Mouse (Mus musculus) intestine, embryonic 15.5 days (tissue): ENCODE data around the gene Pard3. TPM values are rescaled to one million over a fixed set of nuclear protein-coding genes. Genes with fewer than 3 reads are reported as not detected.

Experiments
- ATAC-seq: fragments of 200-750 bp; cut with Nextera tagmentation; 2 replicates; pipeline ENCODE4 v1.8.0; 2017; ENCODE audit warnings: moderate TSS enrichment, moderate library complexity
- H3K27ac ChIP-seq: fragments of 300-500 bp; sonication (generic); 2 replicates; pipeline ENCODE4 v1.5.1; 2015; ENCODE audit warnings: mild to moderate bottlenecking, inconsistent platforms
- H3K27me3 ChIP-seq: fragments of 300-500 bp; sonication (generic); replicated peaks from 2 replicates; pipeline ENCODE4 v1.6.1; 2015; ENCODE audit warnings: inconsistent platforms
- H3K36me3 ChIP-seq: fragments of 300-500 bp; sonication (generic); 2 replicates; pipeline ENCODE4 v1.6.1; 2015; ENCODE audit warnings: inconsistent platforms
- H3K4me1 ChIP-seq: fragments of 300-500 bp; sonication (generic); replicated peaks from 2 replicates; pipeline ENCODE4 v1.6.1; 2015; ENCODE audit warnings: inconsistent platforms
- H3K4me2 ChIP-seq: fragments of 300-500 bp; sonication (generic); replicated peaks from 2 replicates; pipeline ENCODE4 v1.6.1; 2015; ENCODE audit warnings: mild to moderate bottlenecking, inconsistent platforms
- H3K4me3 ChIP-seq: fragments of 300-500 bp; sonication (generic); replicated peaks from 2 replicates; pipeline ENCODE4 v1.5.1; 2015; ENCODE audit warnings: inconsistent platforms
- H3K9ac ChIP-seq: fragments of 300-500 bp; sonication (generic); 2 replicates; pipeline ENCODE4 v1.6.1; 2015; ENCODE audit warnings: inconsistent platforms
- H3K9me3 ChIP-seq: fragments of 300-500 bp; sonication (generic); 2 replicates; pipeline ENCODE4 v1.6.1; 2016; ENCODE audit warnings: inconsistent platforms
- WGBS: fragments of 180-500 bp; shearing (Covaris S2); methylation state at CpG from one replicate; pipeline ENCODE4 v1.1.7; 2015; 5-methylcytosine and 5-hydroxymethylcytosine counted together
- polyA plus RNA-seq: library from polyadenylated mRNA; unstranded; fragments of >200 nt; fragmentation: Nextera tagmentation; extraction: Ambion mirVana; gene quantifications from 2 replicates; pipeline ENCODE4 v1.2.1, GENCODE M21; 2015

Pard3 gene
- polyA plus RNA-seq, 1 experiment from 2014 or later, result 24.5 TPM

DNA sequence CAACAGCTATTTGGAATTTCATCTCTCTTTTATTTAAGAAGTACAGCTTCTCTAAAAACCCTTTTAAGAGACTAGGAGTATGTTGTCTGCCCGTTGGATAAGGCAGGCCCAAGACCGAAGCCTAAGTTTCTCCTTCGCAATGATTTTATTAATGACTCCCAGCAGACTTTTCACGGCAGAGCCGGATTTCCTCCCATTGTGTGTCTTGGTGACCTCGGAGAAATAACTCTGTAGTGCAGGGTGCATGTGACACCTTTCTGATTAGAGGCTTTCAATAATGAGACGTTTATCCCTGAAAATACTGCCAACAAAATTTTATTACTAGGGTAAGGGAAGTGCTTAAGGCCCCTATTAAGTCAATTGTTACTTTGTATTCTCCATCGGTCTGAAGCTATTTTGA lies 25.3 kb downstream of the Pard3 start:
- Histone ChIP-seq H3K27me3 (no peaks in the 10 kb centered on the region), H3K4me1 (peaks cover 47% of the 10 kb centered on the region), H3K4me3 (no peak overlapping the region), H3K4me2 (no peak overlapping the region), H3K9me3 (no peaks in the 10 kb centered on the region), H3K9ac (no peak overlapping the region), H3K36me3 (no peaks in the 10 kb centered on the region), H3K27ac (no peak overlapping the region)
- 45% methylated on average over 8 of the region's 8 CpGs for WGBS
- ATAC-seq, result no peak

DNA sequence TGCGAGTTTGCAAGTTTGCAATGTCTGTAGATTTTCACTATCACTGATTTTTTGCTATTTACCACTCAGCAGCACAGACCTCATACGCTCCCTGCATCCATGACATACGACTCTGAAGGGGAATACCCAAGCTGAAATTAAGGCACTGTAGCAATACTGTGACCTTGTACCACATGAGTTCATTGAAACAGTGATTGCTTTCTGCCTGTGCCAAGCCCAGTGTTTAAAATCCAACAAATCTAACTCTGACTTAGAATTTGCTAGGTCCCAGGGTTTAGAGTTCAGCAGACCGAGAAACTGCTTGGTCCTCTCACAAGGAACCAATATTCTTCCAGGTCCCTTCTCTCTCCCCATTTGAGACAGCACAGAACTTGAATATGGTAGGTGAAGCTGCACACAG lies 26.7 kb downstream of the Pard3 start:
- Histone ChIP-seq H3K27ac (0 out of 2 replicates have a peak overlapping the region, but pooled peaks have one; percentile 4), H3K4me1 (peaks cover 47% of the 10 kb centered on the region), H3K27me3 (no peaks in the 10 kb centered on the region), H3K36me3 (no peaks in the 10 kb centered on the region), H3K9ac (no peak overlapping the region), H3K4me3 (no peak overlapping the region), H3K9me3 (no peaks in the 10 kb centered on the region), H3K4me2 (no peak overlapping the region)
- 73% methylated on average over 4 of the region's 4 CpGs for WGBS
- ATAC-seq, result no peak

DNA sequence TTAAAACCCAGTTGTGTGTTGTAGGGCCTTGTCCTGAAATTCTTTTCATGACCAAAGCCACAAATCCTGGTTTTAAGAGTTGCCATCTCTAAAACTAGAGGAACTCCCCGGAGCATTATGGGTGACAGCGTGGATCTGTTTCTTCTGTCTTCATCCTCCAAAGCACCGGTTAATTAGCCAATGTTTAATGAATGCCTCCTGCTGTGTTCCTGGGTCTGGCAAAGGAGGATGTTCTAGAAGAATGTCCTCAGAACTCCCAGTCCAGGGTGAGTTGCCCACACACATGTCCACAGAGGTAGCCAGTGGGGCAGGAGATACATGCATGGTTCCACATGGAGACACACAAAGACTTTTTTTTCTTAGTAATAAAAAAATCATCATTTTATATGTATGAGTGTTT lies 28.2 kb downstream of the Pard3 start:
- Histone ChIP-seq H3K27me3 (no peaks in the 10 kb centered on the region), H3K4me2 (no peak overlapping the region), H3K9ac (no peak overlapping the region), H3K4me3 (no peak overlapping the region), H3K27ac (peak overlapping the region; percentile 66), H3K9me3 (no peaks in the 10 kb centered on the region), H3K36me3 (no peaks in the 10 kb centered on the region), H3K4me1 (peaks cover 45% of the 10 kb centered on the region)
- no peak for ATAC-seq
- 87% methylated on average over 3 of the region's 3 CpGs for WGBS

DNA sequence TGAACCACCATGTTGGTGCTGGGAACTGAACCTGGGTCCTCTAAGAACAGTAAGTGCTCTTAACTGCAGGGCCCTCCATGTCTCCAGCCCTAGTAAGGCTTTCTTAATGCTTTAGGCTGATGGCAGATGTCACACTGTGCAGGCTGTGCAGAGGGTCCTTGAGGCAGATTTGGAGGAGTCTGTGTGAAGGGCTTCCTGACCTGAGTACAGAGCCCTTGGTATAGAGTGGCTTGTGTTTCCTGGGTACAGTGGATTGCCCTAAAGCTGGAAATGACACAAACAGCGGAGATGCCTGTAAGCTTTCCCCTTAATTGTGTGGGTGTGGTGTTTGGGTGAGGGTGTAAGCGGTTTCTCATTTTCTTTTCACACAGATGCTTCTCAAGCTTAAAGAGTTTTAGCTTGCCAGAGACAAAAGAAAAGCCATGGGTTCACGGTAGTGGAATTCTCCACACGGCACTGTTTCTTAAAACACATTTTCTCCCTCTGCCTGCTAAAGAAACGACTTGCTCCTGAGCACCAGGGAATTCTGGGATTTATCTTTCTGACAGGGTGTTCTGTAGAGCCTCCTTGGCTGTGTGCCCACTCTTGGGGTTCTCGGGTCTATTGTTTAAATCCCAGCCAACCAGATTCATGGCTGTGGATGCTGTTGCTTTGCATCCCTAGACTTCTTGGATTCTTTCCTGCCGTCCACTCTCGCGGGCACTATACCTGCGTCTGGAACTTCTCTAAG lies 28.9 kb downstream of the Pard3 start:
- Histone ChIP-seq H3K4me1 (peaks cover 40% of the 10 kb centered on the region), H3K4me2 (peak overlapping the region; percentile 40), H3K36me3 (no peaks in the 10 kb centered on the region), H3K27ac (peak overlapping the region; percentile 66), H3K9ac (no peak overlapping the region), H3K9me3 (no peaks in the 10 kb centered on the region), H3K4me3 (no peak overlapping the region), H3K27me3 (no peaks in the 10 kb centered on the region)
- 30% methylated on average over 10 of the region's 10 CpGs for WGBS
- peak; percentile 52 for ATAC-seq

DNA sequence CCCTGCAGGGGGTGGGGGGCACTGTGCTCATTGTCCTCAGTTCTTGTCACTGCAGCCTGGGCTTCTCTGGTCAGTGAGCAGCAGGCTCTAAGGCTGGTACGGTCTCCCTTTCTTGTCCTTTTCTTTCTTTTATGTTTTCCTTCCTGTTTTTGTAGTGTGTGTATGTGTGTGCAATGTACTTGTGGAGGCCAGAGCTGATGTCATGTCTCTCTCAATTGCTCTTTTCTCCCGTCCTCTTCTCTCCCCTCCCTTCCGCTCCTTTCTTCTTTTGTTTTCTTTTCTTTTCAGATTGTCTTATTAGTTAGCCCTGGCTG lies 29.4 kb downstream of the Pard3 start:
- Histone ChIP-seq H3K4me2 (peak overlapping the region; percentile 40; the same call in 1 of the 2 replicates), H3K27me3 (no peaks in the 10 kb centered on the region), H3K4me1 (peaks cover 36% of the 10 kb centered on the region), H3K4me3 (no peak overlapping the region), H3K36me3 (no peaks in the 10 kb centered on the region), H3K27ac (peak overlapping the region; percentile 66; the same call in 1 of the 2 replicates), H3K9ac (no peak overlapping the region), H3K9me3 (no peaks in the 10 kb centered on the region)
- peak; percentile 11; the same call in 1 of the 2 replicates for ATAC-seq
- WGBS, result 49% methylated on average over 3 of the region's 3 CpGs

DNA sequence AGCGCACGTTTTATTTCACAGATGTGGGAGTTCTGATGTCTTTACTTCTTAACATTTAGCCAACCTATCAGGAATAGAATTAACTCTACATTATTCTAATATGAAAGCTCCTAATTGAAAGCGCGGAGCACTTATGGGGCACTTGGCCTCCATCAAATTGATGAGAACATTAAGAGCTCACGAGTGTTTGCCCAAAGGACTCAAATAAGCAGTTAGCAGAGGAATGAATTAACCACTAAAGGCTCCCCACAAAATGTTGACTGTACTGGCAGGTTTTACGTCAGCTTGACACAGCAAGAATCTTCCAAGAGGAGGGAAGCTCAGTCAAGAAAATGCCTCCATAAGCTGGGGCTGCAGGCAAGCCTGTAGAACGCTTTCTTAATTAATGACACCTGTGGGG lies 32.1 kb downstream of the Pard3 start:
- H3K9ac ChIP-seq, result no peak overlapping the region
- peaks cover 22% of the 10 kb centered on the region; the same call in 1 of the 2 replicates for H3K4me1 ChIP-seq
- H3K4me2 ChIP-seq, result no peak overlapping the region
- H3K4me3 ChIP-seq, result no peak overlapping the region
- H3K36me3 ChIP-seq, result no peaks in the 10 kb centered on the region
- no peaks in the 10 kb centered on the region for H3K27me3 ChIP-seq
- H3K27ac ChIP-seq, result no peak overlapping the region
- 83% methylated on average over 7 of the region's 7 CpGs for WGBS
- ATAC-seq, result no peak
- H3K9me3 ChIP-seq, result no peaks in the 10 kb centered on the region

DNA sequence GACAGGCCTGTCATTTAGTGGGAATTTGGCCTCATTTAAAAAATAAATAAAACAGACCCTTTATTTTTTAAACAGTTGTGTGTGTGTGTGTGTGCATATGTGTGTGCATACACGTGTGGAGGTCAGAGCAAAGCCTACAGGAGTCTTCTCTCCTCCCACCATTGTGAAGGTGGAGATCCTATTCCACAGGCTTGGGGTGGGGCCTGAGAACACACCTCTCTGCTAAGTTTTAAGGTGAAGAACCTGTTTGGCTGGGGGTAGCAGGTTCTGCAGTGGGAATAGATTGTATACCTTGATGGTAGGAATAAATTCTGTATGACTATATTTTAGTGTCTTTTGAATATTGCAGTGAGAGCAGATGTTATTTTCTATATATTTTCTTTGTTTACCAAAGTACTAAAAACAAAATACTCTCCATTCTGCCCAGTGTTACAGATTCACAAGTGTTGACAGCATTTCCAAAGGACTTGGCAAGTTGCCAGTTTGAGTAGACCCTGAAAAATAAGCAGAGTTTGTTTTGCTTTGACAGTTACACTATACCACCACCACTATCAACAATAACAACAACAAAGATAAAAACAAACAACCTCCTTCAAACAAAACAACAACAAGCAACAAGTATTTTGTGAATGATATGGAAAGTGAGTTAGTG lies 35.9 kb downstream of the Pard3 start:
- H3K9ac ChIP-seq, result no peak overlapping the region
- 0 out of 2 replicates have a peak, but pooled peaks cover 3% of the 10 kb centered on the region for H3K36me3 ChIP-seq
- no peak overlapping the region for H3K4me3 ChIP-seq
- 41% methylated on average over 1 of the region's 1 CpGs for WGBS
- no peaks in the 10 kb centered on the region for H3K27me3 ChIP-seq
- H3K27ac ChIP-seq, result no peak overlapping the region
- ATAC-seq, result peak; percentile 47; the same call in 1 of the 2 replicates
- no peak overlapping the region for H3K4me2 ChIP-seq
- no peaks in the 10 kb centered on the region for H3K9me3 ChIP-seq
- H3K4me1 ChIP-seq, result peaks cover 10% of the 10 kb centered on the region; the same call in 1 of the 2 replicates

DNA sequence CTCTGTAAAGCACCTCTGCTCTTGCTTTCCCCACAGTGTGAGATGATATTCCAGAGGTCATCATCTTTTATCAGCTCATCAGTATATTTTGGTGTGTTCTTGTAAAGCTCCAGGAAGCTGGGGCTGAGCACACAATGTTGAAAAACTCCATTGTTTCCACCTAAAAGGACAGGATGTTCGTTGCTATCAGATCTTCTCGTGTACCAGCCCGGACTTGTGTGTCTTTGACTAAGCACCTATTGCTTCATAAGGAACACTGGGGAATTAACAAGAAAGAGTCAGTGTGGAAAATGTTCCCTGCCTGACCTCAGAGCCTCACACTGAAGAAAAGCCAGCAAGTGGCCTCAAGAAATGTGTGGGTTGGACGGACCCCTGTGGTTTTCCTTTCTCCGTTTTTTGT lies 39.6 kb downstream of the Pard3 start:
- ATAC-seq, result no peak
- no peak overlapping the region for H3K4me2 ChIP-seq
- H3K27ac ChIP-seq, result no peak overlapping the region
- H3K9me3 ChIP-seq, result no peaks in the 10 kb centered on the region
- no peak overlapping the region for H3K4me3 ChIP-seq
- H3K4me1 ChIP-seq, result peaks cover 17% of the 10 kb centered on the region; the same call in 1 of the 2 replicates
- WGBS, result 68% methylated on average over 5 of the region's 5 CpGs
- 0 out of 2 replicates have a peak, but pooled peaks cover 3% of the 10 kb centered on the region for H3K36me3 ChIP-seq
- no peak overlapping the region for H3K9ac ChIP-seq
- no peaks in the 10 kb centered on the region for H3K27me3 ChIP-seq

DNA sequence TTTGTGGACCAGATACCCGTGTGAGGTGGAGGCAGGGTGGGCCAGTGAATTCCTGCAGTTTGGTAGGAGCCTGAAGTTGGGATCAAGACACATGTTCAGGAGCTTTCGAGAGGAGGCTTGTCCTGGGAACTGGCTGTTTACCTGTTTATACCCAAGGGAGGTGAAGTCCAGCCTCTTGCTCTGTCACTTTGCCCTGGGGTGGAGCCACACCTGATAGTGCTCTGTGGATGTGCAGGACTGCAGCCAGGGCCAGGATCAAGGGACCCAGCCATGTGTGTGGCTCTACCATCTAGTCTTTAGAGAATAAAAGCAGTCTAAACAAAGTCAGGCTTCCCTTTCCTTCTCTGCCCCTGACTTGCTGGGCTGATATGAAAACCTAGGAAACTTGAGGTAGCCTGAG lies 40.9 kb downstream of the Pard3 start:
- no peak for ATAC-seq
- H3K9me3 ChIP-seq, result no peaks in the 10 kb centered on the region
- H3K4me3 ChIP-seq, result no peak overlapping the region
- H3K4me1 ChIP-seq, result 0 out of 2 replicates have a peak, but pooled peaks cover 10% of the 10 kb centered on the region
- H3K9ac ChIP-seq, result no peak overlapping the region
- 0 out of 2 replicates have a peak, but pooled peaks cover 3% of the 10 kb centered on the region for H3K36me3 ChIP-seq
- H3K4me2 ChIP-seq, result no peak overlapping the region
- no peaks in the 10 kb centered on the region for H3K27me3 ChIP-seq
- H3K27ac ChIP-seq, result no peak overlapping the region
- WGBS, result 41% methylated on average over 2 of the region's 2 CpGs

DNA sequence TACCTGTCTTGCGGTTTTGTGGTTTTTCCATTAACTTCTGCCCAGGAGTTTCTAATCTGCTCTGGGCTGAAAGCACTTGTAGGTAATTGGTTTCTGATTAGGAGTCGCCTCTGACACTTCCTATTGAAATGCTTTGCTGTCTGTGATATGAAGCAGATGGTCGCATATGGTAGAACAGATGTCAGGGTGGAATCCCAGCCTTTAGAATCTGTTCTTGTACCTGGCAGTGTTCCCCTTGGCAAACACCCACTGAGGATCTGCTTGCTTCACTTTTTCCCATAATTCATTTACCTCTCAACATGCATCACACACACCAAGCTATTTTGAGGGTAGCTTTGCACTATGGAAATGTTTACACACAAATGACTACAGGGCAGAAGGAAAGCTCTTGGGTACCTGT lies 44.2 kb downstream of the Pard3 start:
- ATAC-seq, result no peak

DNA sequence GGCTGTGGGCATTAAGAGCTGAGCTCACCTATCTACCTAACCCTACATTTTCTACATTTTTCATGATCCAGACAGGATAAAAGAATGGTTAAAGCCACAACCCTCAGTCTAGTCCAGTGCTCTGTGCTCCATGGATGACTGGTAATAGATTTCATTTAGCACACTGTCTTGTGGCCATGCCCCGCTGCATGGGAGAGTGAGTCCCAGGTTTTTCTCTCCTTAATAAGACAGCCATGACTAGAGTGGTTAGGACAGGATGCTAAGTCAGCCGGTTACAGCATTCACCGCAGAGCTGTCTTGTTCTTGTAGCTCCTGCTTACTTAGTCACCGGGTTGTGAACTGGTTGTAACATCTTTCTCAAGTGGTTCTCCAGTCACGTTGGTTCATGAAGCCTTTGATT lies 49.5 kb downstream of the Pard3 start:
- no peak overlapping the region for H3K4me3 ChIP-seq
- no peaks in the 10 kb centered on the region for H3K27me3 ChIP-seq
- no peak overlapping the region for H3K9ac ChIP-seq
- no peak overlapping the region for H3K27ac ChIP-seq
- H3K9me3 ChIP-seq, result no peaks in the 10 kb centered on the region
- 78% methylated on average over 5 of the region's 5 CpGs for WGBS
- H3K36me3 ChIP-seq, result no peaks in the 10 kb centered on the region
- 0 out of 2 replicates have a peak, but pooled peaks cover 4% of the 10 kb centered on the region for H3K4me1 ChIP-seq
- H3K4me2 ChIP-seq, result no peak overlapping the region
- ATAC-seq, result no peak

More for the DNA sequence above, 44.2 kb downstream of the Pard3 start:
- no peak overlapping the region for H3K27ac ChIP-seq
- H3K27me3 ChIP-seq, result no peaks in the 10 kb centered on the region
- H3K9me3 ChIP-seq, result no peaks in the 10 kb centered on the region
- 0 out of 2 replicates have a peak, but pooled peaks cover 10% of the 10 kb centered on the region for H3K4me1 ChIP-seq
- no peak overlapping the region for H3K9ac ChIP-seq
- no peaks in the 10 kb centered on the region for H3K36me3 ChIP-seq
- no peak overlapping the region for H3K4me3 ChIP-seq
- no peak overlapping the region for H3K4me2 ChIP-seq
- WGBS, result 55% methylated on average over 3 of the region's 3 CpGs

DNA sequence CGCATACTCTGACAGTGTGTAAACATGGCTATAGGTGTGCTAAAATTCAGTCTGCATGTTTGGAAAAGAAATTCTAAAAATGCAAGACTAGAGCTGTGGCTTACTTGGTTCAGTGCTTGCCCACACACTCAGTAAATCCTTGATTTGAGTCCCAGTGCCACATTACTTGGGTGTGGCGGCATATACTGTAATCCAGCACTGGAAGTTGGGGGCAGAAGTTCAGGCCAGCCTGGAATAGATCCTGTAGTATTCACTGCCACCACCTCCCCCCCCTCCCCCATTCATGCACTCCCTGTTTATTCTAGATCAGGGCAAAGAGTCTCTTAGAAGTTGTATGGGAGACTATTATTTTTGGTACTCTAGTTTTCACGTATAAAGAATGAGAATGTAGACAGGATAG lies 52.1 kb downstream of the Pard3 start:
- H3K27me3 ChIP-seq, result no peaks in the 10 kb centered on the region
- no peaks in the 10 kb centered on the region for H3K9me3 ChIP-seq
- 73% methylated on average over 3 of the region's 3 CpGs for WGBS
- no peak overlapping the region for H3K9ac ChIP-seq
- 0 out of 2 replicates have a peak, but pooled peaks cover 4% of the 10 kb centered on the region for H3K4me1 ChIP-seq
- H3K4me3 ChIP-seq, result no peak overlapping the region
- H3K27ac ChIP-seq, result no peak overlapping the region
- ATAC-seq, result peak; percentile 56; the same call in 1 of the 2 replicates
- no peaks in the 10 kb centered on the region for H3K36me3 ChIP-seq
- no peak overlapping the region for H3K4me2 ChIP-seq
